Mouse (Mus musculus): ENCODE measurements around the gene Crabp2.

The Crabp2 gene

GRCm38 (mm10) chr3:87985505-87986320 is 37.2 kb downstream of the Crabp2 start:
- no peak for DNase-seq (ENCODE audit: low spot score)

DNA sequence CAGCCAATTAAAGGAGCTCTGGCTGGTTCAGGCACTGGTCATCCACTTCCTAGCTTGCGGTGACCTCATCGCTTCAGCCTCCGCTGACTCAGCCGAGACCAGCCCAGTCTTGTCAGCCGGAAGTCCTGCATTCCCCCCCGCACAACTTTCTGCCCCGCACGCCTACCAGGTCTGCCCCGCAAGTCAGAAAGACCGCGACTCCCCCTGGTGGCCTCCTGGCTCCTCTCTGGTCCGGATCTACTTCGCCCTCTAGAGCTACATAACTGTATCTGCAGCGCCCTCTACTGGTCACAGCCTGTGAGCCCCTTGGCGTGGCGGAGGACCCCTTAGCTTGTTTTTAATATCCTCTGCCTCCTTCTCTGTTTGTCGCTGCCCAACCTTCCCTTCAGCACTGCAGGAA is 38.4 kb downstream of the Crabp2 start:
- peak; percentile 85 for DNase-seq (ENCODE audit: low spot score)

- DNase-seq (ENCODE audit: low spot score): no peak
These were observed 39.2 kb downstream of the Crabp2 start for GRCm38 (mm10) chr3:87987633-87988032.

DNA sequence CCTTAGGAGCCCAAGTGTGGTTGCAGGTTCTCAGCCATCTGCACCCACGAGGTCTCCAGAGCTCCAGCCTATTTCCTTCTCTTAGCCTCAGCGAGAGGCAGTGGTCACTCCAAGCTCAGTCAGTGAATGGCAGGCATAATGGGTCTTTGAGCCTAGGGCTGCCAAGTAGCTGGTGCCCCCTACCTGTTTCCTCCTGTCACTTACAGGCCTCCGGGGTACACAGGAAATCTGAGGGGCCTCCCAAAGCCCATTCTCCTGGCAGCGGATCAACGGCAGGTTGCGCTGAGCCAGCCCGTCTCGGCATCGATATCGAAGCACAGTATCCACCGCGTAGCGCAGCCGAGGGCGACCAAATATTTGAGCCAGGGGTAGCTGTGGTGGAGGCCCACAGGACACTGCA is 39.6 kb downstream of the Crabp2 start:
- DNase-seq (ENCODE audit: low spot score): no peak

DNA sequence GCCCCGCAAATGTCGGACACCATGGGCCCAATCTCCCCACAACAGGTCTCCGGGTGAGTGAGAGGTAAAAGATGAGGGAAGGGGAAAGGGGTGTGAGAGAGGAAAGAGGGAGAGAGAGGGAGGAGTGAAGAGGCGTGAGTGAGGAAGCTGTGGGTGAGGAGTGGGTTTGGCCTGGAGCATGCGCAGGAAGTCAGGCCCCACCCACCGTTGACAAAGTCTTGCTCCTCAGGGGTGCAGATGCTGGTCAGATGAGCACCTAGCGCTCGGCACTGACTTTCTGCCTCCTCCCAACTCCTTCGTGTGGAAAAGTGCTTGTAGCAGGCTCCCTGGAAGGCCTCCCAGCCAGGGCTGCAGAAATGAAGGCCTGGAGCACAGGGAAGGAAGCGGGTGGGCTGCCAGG is 41.5 kb downstream of the Crabp2 start:
- no peak for DNase-seq (ENCODE audit: low spot score)

- no peak for DNase-seq (ENCODE audit: low spot score)
These were observed 45.0 kb downstream of the Crabp2 start for GRCm38 (mm10) chr3:87993436-87993835.

GRCm38 (mm10) chr3:87995331-87995730 is 46.9 kb downstream of the Crabp2 start:
- DNase-seq (ENCODE audit: low spot score): no peak

- DNase-seq (ENCODE audit: low spot score): no peak
These were observed 47.9 kb downstream of the Crabp2 start for GRCm38 (mm10) chr3:87996401-87996800.

GRCm38 (mm10) chr3:87996971-87997614 is 48.6 kb downstream of the Crabp2 start:
- DNase-seq (ENCODE audit: low spot score): no peak

DNA sequence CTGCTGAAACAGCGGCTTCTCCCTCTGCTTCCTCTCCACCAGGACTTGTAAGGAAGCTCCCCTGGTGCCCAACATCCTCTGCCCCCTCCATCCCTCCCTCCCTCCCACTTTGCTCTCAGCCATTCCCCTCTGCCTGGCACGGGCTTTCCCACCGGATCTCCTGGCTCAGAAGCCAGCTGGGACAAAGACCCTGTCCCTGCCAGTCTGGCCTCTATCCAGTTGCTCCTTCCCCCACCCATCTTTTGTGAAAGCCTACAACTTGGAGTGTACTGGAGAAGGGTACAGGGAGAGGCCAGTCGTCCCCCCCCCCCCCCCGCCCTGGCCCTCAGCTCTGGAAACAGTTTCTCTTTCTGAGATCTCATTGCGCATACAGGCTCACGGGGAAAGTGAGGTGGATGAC is 50.3 kb downstream of the Crabp2 start:
- no peak for DNase-seq (ENCODE audit: low spot score)

- DNase-seq (ENCODE audit: low spot score): no peak
These were observed 50.9 kb downstream of the Crabp2 start for GRCm38 (mm10) chr3:87999243-87999895.

- DNase-seq (ENCODE audit: low spot score): no peak
These were observed 51.7 kb downstream of the Crabp2 start, which contains the start of gene Bcan for GRCm38 (mm10) chr3:88000181-88000580. TSS of gene Bcan (minus strand) at chr3:88000230.

- no peak for DNase-seq (ENCODE audit: low spot score)
These were observed 52.5 kb downstream of the Crabp2 start for GRCm38 (mm10) chr3:88000816-88001595.

DNA sequence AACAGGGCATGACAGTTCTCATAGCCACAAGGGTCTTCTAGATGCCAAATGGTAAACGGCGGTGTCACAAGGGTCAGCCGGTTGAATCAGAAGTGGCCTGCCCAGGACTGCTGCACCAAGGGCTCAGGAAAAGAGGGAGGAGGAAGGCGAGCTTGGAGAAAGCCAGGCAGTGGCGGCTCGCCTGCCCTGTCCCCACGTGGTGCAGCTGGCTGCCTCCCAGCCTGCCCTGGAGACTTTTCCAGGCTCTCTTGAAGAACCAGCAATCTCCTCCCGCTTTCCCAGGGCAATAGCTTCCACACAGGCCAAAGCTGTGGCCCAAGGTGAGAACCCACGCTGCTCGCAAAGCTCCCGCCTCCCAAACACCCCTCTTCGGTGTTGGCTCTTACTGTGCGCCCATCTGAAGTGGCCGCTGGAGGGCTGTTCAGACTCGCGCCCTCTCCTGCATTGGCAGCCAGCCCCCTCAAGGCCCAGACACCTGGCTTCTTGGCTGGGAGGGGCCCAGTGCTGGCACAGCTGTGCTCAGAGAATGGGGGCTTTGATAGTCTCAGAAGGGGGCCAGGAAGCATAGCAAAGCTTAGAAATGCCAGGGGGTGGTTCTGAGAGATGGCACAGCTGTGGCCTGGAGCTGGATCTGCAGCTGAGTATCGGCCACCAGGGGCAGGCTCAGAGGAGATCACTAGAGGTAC is 54.0 kb downstream of the Crabp2 start:
- no peak for DNase-seq (ENCODE audit: low spot score)

Data from layer of hippocampus, adult 9-10 months (tissue).